Mouse (Mus musculus) cerebellum, postnatal 14 days (tissue): ENCODE data around the gene Gm5726.
"Not testable (repeated sequence)": the region's sequence is repeated elsewhere in the genome, so short reads cannot be mapped to it uniquely, and the experiment has no call there.

ENCODE experiments used
- DNase-seq, 2 experiments: peaks; one replicate each; pipeline ENCODE4 v3.0.0; 2021; ENCODE audit warnings: mixed read lengths in 2 of 2

The Gm5726 gene

GRCm38 (mm10) chr7:20545657-20546056, at the start of gene Gm5726:
Gm5726 (minus strand) TSS chr7:20545757.
- not testable (repeated sequence) for DNase-seq

- not testable (repeated sequence) for DNase-seq
These were observed 30.6 kb upstream of the Gm5726 start, which contains the start of gene Gm4141 for GRCm38 (mm10) chr7:20576141-20576540. Gm4141 (minus strand) TSS chr7:20576241.

GRCm38 (mm10) chr7:20533537-20533936, 12.0 kb downstream of the Gm5726 start, which contains the start of gene Vmn1r104:
Vmn1r104 (plus strand) TSS chr7:20533837.
- DNase-seq = not testable (repeated sequence)

- DNase-seq = not testable (repeated sequence)
These were observed 35.1 kb downstream of the Gm5726 start, which contains the start of gene Vmn1r103 for GRCm38 (mm10) chr7:20510434-20510833. Vmn1r103 (minus strand) TSS chr7:20510534.
